Mouse (Mus musculus) regulatory T cell (primary cell): ENCODE data around the gene Tmem213.

Experiments used
- in situ Hi-C: fragments of 300-600 bp; cut with MboI, MseI; formaldehyde crosslinking; loops from one replicate; pipeline ENCODE4 v1.15.1; 2025; ENCODE audit warnings: high pct_unique_total_duplicates

Gene Tmem213

DNA sequence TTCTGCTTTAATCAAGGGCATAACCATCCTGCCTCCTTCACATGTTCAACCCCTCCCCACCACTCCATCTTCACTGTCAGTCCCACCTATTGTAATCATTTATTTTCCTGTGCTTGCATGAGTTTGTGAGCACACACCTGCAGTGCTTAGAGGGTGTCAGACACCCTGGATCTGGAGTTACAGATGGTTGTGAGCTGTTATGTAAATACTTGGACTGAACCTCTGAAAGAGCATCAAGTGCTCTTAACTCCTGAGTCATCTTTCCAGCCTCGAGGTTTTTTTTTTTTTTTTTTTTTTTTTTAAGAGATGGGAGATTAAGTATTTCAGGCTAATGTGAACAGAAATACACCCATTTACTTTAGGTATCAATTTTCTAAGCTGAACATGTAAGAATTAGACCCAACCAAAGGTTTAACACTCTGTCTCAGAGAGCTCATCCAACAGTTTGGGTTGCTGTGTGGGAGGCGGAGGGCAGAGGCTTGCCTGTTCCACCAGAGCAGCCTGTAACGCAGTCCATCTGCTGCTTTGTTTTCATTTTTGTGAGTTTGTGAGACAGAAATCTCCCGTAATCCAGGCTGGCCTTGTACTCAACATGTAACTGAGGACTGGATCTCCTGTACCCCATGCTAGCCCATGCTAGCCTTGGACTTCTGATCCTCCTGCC lies 7.2 kb downstream of the Tmem213 start:
- in situ Hi-C loops = no loop called here

DNA sequence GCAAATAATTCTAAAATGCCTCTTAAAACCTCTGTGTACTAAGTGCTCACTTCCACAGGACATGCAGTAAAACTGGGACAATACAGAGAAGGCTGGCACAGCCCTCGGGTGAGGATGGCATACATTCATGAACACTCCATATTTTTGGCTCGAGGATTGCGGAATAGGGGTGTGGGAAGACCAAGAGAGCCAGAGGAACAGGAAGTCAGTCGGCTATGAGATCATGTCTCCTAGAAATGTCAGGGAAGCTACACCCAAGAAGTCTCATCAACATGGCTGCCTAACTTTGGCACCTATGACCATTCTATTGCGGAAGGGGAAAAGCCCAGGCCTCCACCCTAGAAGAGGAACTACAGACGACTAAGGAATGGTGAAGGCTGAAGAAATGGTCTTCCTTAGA lies 9.3 kb downstream of the Tmem213 start:
- in situ Hi-C loops = no loop called here

DNA sequence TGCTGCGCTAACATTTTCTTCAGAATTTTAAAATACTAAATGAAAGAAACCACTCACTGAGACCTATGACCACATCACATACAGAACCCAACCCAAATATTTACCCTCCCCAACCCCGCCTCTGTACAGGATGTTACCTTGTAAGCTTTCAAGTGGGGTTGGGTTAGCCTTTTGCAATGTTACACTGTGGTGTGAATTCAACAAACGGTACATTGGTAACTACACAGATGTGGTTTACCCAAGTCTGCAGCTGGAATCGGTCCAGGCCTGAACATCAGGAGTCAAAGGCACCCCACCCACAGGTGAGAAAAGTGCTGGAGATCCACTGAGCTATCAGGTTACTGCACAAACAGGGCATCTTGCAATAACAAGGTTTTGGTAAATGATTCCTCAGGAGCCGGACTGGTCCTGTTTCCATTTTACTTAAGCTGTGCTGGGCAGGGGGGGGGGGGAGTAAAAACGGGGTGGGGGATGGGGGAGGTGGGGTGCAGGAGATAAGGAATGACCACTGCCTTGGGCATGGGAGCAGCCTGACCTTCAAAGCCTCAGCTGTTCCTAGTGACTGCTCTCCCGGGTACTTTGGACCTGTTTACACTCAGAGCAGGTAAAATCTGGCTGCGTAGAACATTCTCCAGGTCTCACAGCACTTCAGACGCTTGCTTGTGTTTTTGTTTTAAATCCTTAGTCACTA lies 11.8 kb downstream of the Tmem213 start:
- in situ Hi-C loops = no loop called here

DNA sequence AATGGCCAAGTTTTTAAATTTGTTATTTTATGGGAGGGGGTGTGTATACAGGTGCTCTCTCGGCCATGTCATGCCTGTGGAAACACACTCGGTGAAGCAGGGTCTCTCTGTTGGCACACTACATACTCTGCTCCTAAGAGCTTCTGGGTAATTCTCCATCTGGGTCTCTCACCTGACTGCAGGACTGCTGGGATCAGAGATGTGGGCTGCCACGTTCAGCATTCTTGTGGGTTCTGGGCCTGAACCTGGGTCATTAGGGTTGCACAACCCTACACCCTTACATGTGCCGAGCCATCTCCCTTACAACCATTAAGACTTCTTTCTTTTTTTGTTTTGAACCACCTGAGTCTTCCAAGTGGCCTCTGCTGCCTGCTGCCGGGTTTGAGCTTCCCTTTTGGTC lies 12.8 kb downstream of the Tmem213 start:
- in situ Hi-C loops = no loop called here

DNA sequence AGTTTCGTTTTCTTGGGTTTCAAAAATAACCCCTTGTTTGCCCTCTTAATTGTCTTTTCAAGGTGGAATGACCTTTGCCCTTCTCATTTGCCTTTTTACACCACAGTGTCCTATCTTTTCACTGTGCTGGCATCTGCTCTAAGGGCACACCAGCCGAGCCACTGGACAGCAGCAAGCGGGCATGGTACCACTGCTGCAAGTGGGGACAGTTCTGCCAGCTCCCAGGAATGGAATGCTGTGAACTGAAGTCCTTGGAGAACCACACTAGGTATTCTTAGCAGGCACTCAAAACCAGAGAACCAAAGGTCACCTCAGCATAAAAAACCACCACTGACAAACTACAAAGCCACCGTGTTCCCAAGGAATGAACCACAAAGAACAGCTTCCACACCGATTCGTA lies 13.7 kb downstream of the Tmem213 start:
- in situ Hi-C loops = no loop called here

DNA sequence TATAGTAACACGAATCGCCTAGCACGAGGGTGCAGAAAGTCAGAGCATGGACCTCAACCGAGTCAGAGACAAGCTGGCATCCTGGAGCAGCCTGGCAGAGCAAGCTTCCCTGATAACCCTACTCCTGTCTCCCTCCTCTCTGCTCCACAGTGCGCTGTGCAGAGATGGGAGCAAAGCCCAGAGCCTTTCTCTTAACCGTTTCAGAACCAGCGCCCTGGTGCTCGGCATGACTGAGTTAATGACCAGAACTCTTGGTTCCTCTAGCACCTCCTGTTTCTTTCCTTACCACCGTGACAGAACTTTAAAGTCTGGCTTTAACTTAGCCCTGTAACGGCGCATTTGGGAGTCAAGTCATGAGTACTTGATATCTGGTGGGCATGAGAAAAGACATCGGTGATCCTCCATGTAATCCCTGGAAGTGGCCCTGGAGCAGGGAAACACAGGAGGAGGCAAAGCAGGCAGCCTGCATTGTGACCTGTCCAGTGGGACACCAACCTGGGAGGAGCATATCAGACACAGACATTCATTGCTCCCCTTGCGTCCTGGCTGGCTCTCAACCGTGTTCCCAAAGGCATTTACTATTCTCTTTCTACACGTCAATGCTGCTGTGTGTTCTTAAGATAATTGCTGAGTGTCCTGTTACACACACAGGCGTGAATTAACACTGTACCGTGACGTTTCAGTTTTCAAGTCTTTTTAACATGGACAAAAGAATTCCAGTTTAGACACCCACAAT lies 14.6 kb downstream of the Tmem213 start:
- in situ Hi-C loops = no loop called here

DNA sequence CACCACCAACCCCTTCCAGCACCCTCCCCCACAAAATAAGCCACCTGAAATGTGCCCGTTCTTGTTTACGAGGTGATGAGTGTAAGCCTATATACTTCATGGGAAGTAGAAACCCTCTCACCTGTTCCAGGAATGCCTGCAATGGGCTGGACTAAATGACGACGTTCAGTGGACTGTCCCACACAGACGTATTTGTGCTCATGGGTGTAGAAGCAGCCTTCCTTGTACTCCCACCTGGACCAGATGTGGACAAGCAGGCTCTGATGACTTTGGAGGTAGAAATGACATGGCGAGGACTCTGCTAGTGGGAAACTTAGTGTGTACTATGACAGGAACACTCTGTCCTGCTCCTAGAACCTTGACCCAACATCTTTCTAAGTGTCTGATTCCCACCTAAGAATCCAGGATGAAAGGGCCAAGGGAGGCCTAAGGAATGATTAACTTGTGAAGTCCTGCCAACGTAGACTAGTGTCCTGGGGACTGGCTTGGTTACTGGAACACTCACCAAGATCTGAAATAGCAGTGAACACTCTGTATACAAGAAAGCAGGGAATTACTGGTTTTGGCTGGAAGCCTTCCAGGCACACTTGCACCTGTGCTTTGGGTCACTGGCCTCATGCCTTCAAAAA lies 15.3 kb downstream of the Tmem213 start, which contains the start of gene Atp6v0a4:
Atp6v0a4 (minus strand) TSS at position 380 of the 629 bp plus-strand sequence.
- in situ Hi-C loops = no loop called here

DNA sequence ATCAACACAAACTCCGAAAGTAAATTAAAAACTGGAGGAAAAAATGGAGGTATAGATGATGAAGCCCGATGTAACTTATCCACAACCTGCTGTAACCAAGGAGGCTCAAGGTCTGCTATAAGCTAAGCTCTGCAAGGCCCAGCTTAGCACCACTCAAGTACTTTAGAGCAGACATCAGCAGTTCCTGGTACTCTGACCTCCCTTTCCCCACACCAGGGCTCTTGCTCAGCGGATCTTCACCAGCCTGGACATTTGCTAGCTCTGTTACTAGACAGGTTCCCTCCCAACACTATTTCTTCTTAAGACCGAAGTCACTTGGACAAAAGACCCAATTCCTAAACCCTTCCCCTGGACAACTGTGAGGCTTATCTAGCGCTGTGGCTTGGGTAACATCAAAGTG lies 15.8 kb downstream of the Tmem213 start:
- in situ Hi-C loops = no loop called here

DNA sequence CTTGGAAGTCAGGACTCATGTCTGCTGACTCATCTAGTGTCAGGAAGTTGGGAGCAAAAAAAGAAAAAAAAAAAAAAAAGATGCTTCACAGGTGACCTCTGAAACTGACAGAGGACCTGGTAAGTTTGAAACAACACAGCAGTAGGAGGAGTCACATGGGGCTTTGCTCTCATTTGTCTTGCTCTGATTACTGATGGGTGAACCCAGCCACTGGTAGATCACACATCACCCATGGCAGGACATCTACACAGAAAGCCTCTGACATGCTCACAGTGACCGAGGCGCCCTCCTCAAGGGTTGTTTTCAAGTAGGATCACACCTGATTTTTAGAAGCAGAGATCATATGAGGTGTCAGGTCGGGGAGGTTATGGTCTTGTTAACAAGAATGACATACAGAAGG lies 16.4 kb downstream of the Tmem213 start:
- in situ Hi-C loops = no loop called here

DNA sequence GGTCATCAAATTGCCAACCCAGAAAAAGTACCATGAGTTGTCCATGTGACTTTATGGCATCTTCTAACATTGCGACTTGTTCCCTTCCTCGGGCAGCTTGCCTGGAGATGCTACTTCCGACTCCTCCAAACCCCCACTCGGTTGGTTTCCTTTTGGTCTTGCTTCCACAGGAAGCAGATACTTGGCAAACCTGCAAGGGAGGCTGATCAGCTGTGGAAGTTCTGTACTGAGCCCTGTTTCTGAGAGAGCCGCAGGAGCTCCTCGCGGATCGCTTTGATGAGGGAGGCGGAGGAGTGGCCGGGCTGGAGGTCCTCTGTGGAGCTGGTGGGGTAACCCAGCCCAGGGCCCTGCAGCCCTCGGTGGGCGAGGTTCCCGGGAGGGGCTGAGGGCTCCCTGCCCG lies 19.1 kb downstream of the Tmem213 start:
- in situ Hi-C loops = no loop called here

DNA sequence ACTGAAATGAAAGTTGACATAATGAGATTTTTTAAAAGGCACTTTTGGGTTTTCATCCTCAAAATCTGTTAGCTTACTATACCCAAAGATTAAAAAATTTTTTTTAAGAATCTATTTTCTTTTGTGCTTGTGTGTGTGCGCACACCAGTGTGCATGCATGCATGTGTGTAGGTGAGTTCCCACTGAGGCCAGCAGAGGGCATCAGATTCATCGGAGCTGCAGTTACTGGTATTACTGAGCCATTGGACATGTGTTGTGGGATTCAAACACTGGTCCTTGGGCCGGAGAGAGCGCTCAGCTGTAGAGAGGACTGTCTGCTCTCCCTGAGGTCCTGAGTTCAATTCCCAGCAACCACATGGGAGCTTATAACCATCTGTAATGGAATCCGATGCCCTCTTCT lies 20.8 kb downstream of the Tmem213 start:
- in situ Hi-C loops = no loop called here

DNA sequence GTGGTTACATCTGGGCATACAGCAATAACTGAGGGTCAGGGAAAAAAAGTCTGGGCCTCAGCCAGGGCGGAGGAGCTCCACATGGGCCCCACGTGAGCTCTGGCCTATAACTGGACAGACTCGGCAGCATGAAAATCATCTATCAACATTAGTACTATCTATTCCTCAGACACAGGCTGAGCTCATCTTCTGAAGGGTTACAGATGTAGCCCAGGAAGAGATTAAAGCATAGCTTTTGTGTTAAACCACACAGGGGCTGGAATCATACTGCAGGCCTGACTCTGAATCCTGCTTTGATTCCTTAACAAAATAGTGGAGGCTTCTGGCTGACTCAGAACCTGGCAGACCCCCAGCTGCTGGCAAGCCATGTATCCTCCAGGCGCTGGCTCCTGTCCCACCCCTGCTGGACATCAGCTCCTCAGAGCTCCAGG lies 22.8 kb downstream of the Tmem213 start:
- in situ Hi-C loops = no loop called here

DNA sequence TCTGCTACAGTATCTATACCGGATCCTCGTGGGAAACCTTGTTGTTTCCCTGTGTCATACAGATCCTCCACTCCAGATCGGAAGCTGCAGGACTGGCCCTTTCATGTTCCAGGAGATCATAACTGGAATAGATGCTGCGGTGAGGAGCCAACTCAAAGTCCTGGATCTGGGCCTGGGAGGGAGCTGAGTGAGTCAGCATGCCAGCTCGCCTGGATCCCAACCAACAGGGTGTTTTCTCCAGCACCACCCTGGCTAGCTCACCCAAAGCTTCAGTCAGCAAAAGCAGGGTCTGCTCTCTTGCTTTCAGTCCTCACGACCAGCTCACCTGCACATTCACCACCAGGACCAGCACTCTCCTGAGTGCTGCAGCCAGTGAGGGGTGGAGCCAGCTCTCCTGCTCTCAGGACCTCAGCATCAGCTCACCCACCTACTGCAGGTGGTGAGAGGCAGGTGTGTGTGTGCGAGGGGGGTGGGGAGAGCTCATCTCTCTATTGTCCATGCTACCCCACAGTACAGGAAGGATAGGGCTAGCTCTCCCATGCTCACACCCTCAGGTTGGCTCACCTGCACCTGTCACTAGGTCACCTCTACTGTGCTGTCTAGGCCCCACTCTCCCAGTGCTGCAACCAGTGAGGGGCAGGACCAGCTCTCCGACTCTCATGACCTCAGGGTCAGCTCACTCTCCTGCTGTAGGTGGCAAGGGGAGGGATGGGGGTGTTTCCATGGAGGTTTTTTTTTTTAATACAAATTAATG lies 25.9 kb downstream of the Tmem213 start:
- in situ Hi-C loops = no loop called here

DNA sequence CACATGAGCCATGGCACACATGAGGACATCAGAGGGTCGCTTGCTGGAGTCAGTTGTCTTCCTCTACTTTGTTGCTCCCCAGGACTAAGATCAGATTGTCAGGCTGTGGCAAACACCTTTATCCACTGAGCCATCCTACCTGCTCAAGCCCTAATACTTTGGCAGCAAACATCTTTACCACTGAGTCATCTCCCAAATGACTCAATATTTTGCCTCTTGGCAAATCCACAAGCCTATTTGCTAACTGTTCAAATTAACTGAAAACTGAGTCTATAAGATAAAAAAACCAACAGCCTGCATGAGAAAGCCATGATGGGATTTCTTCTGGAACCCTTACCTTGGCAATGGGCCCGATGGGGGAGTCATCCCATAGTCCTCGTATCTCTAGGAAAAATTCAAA lies 30.0 kb downstream of the Tmem213 start:
- in situ Hi-C loops = no loop called here

DNA sequence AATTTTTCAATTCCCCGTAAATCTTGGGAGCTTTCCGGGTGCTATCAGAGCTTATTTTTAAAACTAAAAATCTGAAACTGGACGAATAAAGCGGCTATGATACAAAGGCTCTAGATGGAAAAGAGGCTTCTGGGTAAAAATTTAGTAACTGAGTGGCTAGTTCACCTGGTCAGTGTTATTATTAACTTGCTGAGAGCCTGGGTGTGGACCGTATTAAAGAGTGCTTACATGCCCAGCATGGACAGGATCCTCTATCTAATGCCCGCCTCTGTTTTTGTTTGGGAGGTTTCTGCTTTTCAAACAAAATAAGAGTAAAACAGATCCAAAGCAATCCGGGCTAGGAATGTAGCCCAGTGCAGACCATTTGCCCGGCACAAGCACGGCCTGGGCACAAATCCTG lies 31.3 kb downstream of the Tmem213 start:
- in situ Hi-C loops = no loop called here

DNA sequence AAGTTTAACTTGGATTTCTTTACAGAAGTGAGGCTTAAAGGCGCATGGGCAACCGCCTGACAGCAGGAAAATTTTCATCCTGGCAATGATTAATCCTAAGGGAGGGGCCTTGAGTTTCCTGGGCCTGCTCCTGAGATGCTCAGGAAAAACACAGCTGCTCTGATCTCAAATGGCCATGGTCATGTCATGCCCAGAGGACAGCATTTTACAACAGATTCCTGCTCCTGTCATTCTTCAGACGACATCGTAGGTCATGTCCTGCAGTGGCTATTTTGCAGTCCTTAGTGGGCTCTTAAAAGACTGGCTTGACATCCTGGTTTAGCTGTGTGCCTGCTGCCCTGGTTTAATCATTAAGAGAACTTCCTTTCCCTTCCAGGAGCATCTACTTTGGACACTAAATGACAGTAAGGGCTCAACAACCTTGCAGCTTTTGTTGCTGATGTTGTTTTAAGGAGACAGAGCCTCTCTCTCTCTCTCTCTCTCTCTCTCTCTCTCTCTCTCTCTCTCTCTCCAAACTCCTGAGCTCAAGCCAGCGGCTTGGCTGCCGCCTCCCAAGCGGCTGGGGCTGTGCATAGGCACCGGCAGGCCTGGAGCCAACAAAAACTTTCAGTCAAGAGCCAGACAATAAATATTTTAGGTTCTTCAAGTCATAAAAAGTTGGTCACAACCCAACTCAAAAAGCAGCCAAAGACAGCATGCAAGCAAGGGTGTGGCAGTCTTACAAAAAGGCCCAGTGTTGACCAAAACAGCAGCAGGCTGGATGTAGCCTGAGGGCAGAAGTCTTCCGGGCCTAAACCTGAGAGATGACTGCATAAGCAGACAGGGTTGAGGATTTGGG lies 35.3 kb downstream of the Tmem213 start:
- in situ Hi-C loops = no loop called here

DNA sequence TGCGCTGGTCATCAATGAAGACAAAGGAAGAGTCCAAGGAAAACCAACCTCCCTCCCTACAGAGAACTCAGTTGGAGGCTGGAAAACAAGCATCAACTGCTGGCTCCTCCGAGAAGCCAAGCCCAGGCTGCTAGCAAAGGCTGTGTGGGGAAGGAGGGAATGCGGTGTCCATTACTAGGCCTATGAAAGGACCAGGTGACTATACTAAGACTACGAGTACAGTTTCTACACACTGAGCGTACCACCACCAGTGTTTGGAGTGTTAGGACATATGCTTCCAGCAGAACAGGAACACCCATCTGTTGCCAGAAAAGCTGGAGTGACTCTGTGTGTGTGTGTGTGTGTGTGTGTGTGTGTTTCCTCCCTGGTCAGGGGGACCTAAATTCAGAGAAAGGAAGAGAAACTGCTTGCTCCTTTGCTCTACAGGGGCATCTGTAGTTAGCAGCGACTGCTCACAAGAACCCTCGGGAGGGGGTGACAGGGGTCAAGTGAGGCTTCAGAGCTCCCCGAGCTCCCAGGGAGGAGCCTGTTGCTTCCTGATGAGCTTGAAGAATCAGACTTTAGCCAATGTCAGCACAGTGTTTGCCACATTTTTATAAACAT lies 36.5 kb downstream of the Tmem213 start:
- in situ Hi-C loops = no loop called here

DNA sequence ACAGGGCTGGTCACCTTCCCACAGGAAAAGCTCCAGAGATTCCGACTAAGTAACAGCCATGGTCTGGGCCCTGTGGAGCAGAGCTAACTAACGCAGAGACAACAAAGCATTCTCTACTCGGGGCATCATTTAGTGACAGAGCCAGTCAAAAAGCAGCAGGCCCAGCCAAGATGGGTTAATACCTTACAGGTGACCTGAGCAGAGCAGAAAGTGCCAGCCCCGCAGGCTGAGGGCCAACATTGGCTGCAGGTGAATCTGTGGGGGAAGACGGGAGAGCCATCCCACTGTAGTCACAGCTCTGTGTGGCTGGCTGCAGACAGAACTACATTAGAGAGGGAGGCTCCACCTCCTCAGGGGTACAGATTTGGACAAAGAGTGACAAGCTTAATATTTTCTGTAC lies 38.2 kb downstream of the Tmem213 start:
- in situ Hi-C loops = no loop called here

DNA sequence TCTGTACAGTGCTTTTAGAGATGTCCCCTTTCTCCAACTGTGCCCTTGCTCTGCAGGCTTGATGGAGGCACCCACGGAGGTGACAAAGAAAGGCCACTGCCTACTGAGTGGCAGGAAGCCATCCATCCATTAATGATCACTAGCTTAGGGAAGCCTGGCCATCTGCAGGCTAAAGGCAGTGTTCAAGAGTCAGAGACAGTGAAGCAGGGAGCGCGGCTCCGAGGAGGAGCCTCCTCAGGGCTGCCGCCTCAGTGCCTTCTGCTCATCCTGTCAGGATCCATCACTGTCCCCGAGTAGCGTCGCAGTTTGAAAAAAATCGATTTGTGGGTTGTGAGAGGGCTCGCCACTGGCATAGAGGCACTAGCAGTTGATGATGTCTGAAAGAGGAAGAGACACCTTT lies 39.6 kb downstream of the Tmem213 start:
- in situ Hi-C loops = no loop called here

DNA sequence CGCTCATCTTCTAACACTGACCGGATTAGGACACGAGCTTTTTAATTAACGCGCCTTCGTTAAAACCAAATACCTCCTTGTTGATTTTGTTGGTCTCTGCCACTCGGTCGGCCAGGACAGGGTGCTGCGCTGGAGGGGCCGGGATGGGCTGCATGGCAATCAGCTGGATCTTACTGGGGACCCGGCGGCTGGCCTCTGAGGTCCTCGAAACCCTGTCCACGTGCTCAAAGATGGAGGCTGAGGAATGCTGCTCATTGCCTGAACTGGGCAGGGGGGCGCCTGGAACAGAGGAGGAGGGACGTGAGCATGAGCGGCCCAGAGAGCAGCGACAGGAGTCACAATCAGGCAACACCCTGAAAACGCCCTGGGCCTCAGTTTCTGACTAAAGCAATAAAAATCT lies 40.4 kb downstream of the Tmem213 start:
- in situ Hi-C loops = no loop called here
